Mouse (Mus musculus) brain, embryonic 14.5 days (tissue): ENCODE results near the gene Dhx37.

Source experiments
- CTCF ChIP-seq: fragments of 200-500 bp; IDR thresholded peaks from 2 replicates; pipeline ENCODE4 v1.5.1; 2012; ENCODE audit warnings: inconsistent platforms, mild to moderate bottlenecking, moderate library complexity, borderline replicate concordance; ENCODE audit not compliant: insufficient read depth, insufficient read length; ENCODE audit errors: extremely low read depth
- POLR2A ChIP-seq: fragments of 200-500 bp; IDR thresholded peaks from 2 replicates; pipeline ENCODE4 v1.6.1; 2012; ENCODE audit warnings: mild to moderate bottlenecking, inconsistent platforms, borderline replicate concordance; ENCODE audit not compliant: poor library complexity, insufficient read depth, insufficient read length, severe bottlenecking; ENCODE audit errors: extremely low read depth

- TF ChIP-seq POLR2A, result no peak
- no peak for TF ChIP-seq CTCF
These were observed 42.3 kb downstream of the Dhx37 start for GRCm38 (mm10) chr5:125391609-125392008.
